Mouse (Mus musculus) intestine, embryonic 16.5 days (tissue): ENCODE data around the gene Pde7b. TPM values are rescaled to one million over a fixed set of nuclear protein-coding genes. Genes with fewer than 3 reads are reported as not detected.

ENCODE experiments used
- ATAC-seq: fragments of 200-750 bp; cut with Nextera tagmentation; 2 replicates; pipeline ENCODE4 v1.8.0; 2017; ENCODE audit warnings: moderate TSS enrichment, moderate library complexity
- H3K27ac ChIP-seq: fragments of 300-500 bp; sonication (generic); 2 replicates; pipeline ENCODE4 v1.5.1; 2014; ENCODE audit warnings: mild to moderate bottlenecking, low read length
- H3K27me3 ChIP-seq: fragments of 300-500 bp; sonication (generic); replicated peaks from 2 replicates; pipeline ENCODE4 v1.6.1; 2014; ENCODE audit warnings: low read length, control low read depth, mixed read lengths; ENCODE audit not compliant: control insufficient read depth, insufficient read depth
- H3K36me3 ChIP-seq: fragments of 300-500 bp; sonication (generic); 2 replicates; pipeline ENCODE4 v1.6.1; 2014; ENCODE audit warnings: low read length, control low read depth; ENCODE audit not compliant: control insufficient read depth, insufficient read depth
- H3K4me1 ChIP-seq: fragments of 300-500 bp; sonication (generic); 2 replicates; pipeline ENCODE4 v1.6.1; 2014; ENCODE audit warnings: low read length, control low read depth, mixed read lengths; ENCODE audit not compliant: control insufficient read depth, insufficient read depth
- H3K4me2 ChIP-seq: fragments of 300-500 bp; sonication (generic); 2 replicates; pipeline ENCODE4 v1.6.1; 2014; ENCODE audit warnings: low read depth, low read length, control low read depth
- H3K4me3 ChIP-seq: fragments of 300-500 bp; sonication (generic); 2 replicates; pipeline ENCODE4 v1.5.1; 2014; ENCODE audit warnings: mild to moderate bottlenecking, low read length
- H3K9ac ChIP-seq: fragments of 300-500 bp; sonication (generic); 2 replicates; pipeline ENCODE4 v1.6.1; 2014; ENCODE audit warnings: low read depth, low read length
- H3K9me3 ChIP-seq: fragments of 300-500 bp; sonication (generic); 2 replicates; pipeline ENCODE4 v1.6.1; 2016; ENCODE audit warnings: low read length, control low read depth; ENCODE audit not compliant: control insufficient read depth
- WGBS: fragments of 180-500 bp; shearing (Covaris S2); extraction: QIAGEN DNeasy Blood & Tissue Kit; methylation state at CpG from one replicate; pipeline ENCODE4 v1.1.7; 2014; 5-methylcytosine and 5-hydroxymethylcytosine counted together
- polyA plus RNA-seq: library from polyadenylated mRNA; unstranded; fragments of >200 nt; fragmentation: Nextera tagmentation; extraction: Ambion mirVana; gene quantifications from 2 replicates; pipeline ENCODE4 v1.2.1, GENCODE M21; 2015

The Pde7b gene
- polyA plus RNA-seq, 1 experiment from 2014 or later, result 2.0 TPM

DNA sequence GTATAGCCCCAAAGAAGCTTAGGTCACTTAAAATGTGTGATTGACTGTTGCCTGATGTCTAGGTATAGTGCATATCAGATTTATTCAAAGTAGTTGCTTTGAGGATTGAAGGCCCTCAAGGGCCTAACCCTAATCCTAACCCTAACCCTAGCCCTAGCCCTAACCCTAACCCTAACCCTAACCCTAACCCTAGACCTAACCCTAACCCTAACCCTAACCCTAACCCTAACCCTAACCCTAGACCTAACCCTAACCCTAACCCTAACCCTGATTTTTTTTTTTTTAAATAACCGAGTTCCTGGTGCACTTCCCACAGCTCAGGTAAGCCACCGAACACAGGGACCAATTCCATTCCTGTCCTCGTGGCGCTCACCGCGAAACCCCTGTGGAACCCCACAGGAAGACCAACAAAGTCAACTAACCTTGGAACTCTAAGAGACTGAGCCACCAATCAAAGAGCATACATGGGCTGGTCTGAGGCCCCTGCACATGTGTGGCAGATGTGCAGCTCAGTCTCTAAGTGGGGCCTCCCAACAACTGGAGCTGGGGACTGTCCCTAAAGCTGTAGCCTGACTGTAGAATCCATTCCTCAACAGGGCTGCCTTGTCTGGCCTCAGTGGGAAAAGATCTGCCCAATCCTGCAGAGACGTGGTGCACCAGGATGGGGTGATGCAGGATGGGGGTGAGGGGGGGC is 265.1 kb downstream of the Pde7b start:
- Histone ChIP-seq H3K27me3 (no peaks in the 10 kb centered on the region), H3K4me2 (no peak overlapping the region)

DNA sequence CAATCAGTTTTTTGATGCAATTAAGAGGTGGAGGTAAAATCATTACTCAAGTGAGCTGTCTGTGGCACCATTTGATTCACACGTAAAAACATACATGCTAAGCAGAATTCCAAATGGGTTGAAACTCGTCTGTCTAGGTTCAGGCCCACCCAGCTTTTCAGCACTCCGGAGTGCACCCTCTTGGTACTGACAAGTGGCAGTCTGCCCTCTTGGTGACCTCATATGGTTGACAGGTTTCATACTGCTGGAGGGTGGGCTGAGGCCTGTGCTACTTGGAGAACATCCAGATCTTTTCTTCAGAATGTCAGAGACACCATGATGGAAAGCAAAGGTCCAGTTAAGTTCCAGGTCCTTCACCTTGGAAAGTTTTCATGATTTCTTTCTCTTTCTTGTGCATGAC is 265.7 kb downstream of the Pde7b start:
- Histone ChIP-seq H3K27me3 (no peaks in the 10 kb centered on the region), H3K9ac (no peak overlapping the region), H3K4me2 (no peak overlapping the region), H3K4me3 (no peak overlapping the region), H3K36me3 (no peaks in the 10 kb centered on the region), H3K27ac (no peak overlapping the region), H3K9me3 (no peaks in the 10 kb centered on the region), H3K4me1 (no peaks in the 10 kb centered on the region)
- ATAC-seq, result no peak
- WGBS, result 75% methylated on average over 3 of the region's 3 CpGs

More for the DNA sequence above, 265.1 kb downstream of the Pde7b start:
- no peak overlapping the region for H3K9ac ChIP-seq
- H3K9me3 ChIP-seq, result no peaks in the 10 kb centered on the region
- 92% methylated on average over 7 of the region's 7 CpGs for WGBS
- H3K4me3 ChIP-seq, result no peak overlapping the region
- H3K36me3 ChIP-seq, result no peaks in the 10 kb centered on the region
- ATAC-seq, result no peak
- H3K27ac ChIP-seq, result no peak overlapping the region
- H3K4me1 ChIP-seq, result no peaks in the 10 kb centered on the region

DNA sequence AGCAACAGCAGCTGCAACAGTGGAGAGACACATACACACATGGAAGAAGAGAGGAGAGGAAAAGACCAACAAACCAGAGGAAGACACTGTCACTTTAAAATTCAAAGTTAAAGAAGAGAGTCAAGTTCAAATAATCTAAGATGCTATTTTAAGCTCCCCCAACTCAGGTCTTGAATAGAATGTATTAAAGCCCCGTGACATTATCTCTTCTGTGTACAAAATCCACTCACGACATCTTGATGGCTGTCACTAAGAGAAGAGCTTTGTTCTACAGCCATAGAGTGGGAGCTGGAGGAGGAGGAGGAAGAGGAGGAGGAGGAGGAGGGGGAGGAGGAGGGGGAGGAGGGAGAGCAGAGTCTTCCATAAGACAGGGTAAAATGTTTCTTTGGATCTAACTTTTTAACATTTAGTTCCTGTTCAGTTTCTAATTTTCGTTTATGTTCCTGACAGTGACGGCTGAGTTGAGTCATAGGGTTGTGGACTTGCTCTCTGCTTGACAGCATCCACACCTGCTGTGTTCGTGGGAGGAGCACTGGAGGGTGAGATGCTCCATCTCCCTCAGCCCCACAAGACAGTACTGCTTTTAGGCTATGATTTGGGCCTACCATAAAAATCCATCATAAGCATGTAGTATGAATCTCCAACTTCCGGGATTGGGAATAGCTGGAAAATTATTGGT is 270.4 kb downstream of the Pde7b start:
- Histone ChIP-seq H3K9ac (no peak overlapping the region), H3K27ac (no peak overlapping the region), H3K4me2 (no peak overlapping the region), H3K9me3 (no peaks in the 10 kb centered on the region), H3K27me3 (no peaks in the 10 kb centered on the region), H3K36me3 (no peaks in the 10 kb centered on the region), H3K4me1 (no peaks in the 10 kb centered on the region), H3K4me3 (no peak overlapping the region)
- no peak for ATAC-seq
- WGBS, result 56% methylated on average over 6 of the region's 6 CpGs

DNA sequence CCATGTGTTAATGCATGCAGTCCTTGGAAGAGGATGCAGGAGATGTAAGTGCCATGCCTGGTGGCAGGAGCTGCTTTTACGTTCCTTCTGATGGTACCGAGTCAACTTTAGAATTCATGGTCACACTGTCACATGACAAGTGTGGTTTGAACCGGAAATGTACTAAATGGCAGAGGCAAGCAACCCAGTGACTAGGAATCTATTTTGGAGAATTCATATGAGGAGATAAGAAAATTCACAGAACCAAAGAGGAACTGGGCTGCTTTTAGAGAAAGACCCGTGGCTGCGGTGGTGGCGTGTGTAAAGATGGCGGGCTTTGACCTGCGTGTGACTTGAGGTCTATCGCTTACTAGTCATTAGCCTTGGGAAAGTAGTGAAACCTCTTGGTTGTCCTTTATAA is 287.4 kb downstream of the Pde7b start:
- no peak for ATAC-seq
- H3K27me3 ChIP-seq, result no peaks in the 10 kb centered on the region
- no peaks in the 10 kb centered on the region for H3K4me1 ChIP-seq
- no peak overlapping the region for H3K9ac ChIP-seq
- no peak overlapping the region for H3K27ac ChIP-seq
- H3K4me2 ChIP-seq, result no peak overlapping the region
- no peak overlapping the region for H3K4me3 ChIP-seq
- H3K9me3 ChIP-seq, result no peaks in the 10 kb centered on the region
- 91% methylated on average over 9 of the region's 9 CpGs for WGBS
- H3K36me3 ChIP-seq, result no peaks in the 10 kb centered on the region

DNA sequence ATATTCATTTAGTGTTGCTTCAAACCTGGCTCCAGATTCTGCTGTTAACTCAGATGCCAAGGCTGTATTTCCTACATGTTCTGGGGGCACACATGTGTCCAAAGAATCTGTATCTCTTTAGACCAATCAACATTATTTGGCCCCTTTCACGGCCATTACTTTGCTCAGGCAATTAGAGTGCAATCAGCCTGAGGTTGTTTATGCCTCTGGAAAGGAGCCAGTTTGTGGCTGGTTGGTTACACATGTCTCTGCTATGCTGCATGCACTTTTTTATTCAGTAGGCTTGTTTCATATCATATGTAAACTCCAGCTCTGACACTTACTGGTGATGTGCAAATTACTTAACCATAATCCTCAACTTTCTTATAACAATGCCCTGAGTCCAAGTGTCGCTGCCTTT is 287.9 kb downstream of the Pde7b start:
- Histone ChIP-seq H3K4me3 (no peak overlapping the region), H3K9me3 (no peaks in the 10 kb centered on the region), H3K36me3 (no peaks in the 10 kb centered on the region), H3K27me3 (no peaks in the 10 kb centered on the region), H3K4me2 (no peak overlapping the region), H3K4me1 (no peaks in the 10 kb centered on the region), H3K9ac (no peak overlapping the region), H3K27ac (no peak overlapping the region)
- 55% methylated on average over 2 of the region's 2 CpGs for WGBS
- no peak for ATAC-seq

DNA sequence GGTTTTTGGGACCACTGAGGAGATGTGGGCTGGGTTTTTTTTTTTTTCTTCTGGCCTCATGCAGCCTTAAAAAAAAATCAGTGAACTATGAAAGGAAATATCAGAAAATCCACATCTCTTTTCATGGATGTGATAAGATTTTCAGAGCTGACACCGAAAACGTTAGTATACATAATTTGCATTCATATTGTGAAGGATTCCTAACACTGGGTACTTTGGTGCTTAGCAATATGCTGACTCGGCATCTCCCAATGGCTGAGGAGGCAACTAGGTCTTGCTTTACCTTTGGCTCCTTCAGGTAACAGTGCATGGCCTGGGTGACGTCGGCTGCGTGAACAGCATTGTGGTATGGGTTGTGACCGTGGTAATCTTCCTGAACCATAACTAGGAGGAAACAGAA is 289.0 kb downstream of the Pde7b start:
- Histone ChIP-seq H3K36me3 (no peaks in the 10 kb centered on the region), H3K9ac (no peak overlapping the region), H3K4me1 (no peaks in the 10 kb centered on the region), H3K27ac (no peak overlapping the region), H3K4me2 (no peak overlapping the region), H3K4me3 (no peak overlapping the region), H3K9me3 (no peaks in the 10 kb centered on the region), H3K27me3 (no peaks in the 10 kb centered on the region)
- WGBS, result 93% methylated on average over 7 of the region's 7 CpGs
- no peak for ATAC-seq

DNA sequence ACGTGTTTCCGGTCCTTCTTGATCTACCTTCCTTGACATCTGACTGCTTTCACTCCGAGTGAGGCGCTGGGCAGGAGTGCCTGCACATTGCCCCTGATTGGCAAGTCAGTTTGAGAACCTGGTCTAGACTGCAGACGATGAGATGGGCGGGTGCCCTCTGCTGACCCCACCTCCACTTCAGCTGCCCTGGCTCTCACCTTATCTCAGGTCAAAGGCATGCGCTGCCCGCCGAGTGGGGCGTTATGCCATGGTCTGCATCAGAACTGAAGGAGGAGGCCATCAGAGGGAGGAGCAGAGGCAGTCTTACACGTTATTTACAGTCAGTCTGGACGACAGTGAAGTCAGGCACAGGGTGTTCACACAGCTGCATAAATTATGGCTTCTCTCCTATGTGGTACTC is 293.5 kb downstream of the Pde7b start:
- Histone ChIP-seq H3K9ac (no peak overlapping the region), H3K36me3 (no peaks in the 10 kb centered on the region), H3K4me1 (no peaks in the 10 kb centered on the region), H3K27ac (no peak overlapping the region), H3K27me3 (no peaks in the 10 kb centered on the region), H3K4me2 (no peak overlapping the region), H3K9me3 (no peaks in the 10 kb centered on the region), H3K4me3 (no peak overlapping the region)
- 59% methylated on average over 12 of the region's 12 CpGs for WGBS
- no peak for ATAC-seq

DNA sequence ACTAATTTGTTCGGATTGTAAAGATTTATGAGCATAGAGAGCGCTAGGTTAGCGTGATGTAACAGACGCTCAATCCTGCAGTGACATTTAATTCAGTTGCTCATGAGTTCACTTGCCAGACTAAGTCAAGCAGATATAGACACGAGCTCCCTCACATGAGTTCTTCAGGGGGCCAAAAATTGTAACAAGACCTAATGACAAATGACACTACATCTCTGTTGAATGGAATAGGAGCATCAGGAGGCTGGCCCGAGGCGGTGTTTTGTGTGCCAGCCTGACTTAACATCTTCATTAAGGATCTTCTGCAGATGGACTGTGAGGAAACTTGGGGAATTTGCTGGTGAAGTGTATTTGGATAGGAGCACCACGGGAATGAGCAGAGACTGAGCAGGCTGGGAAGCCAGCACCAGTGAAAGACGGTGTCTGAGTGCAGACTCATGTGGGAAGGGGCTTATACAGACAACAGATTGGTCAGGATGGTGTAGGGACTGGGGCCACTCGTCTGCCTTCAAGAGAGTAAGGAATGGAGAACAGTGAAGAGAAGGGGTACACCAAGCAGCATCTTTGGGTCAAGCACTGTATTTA is 303.5 kb downstream of the Pde7b start:
- 76% methylated on average over 10 of the region's 10 CpGs for WGBS
- no peak overlapping the region for H3K4me3 ChIP-seq
- no peak overlapping the region for H3K27ac ChIP-seq
- H3K4me2 ChIP-seq, result no peak overlapping the region
- H3K27me3 ChIP-seq, result no peaks in the 10 kb centered on the region
- no peaks in the 10 kb centered on the region for H3K36me3 ChIP-seq
- no peaks in the 10 kb centered on the region for H3K9me3 ChIP-seq
- no peaks in the 10 kb centered on the region for H3K4me1 ChIP-seq
- no peak for ATAC-seq
- no peak overlapping the region for H3K9ac ChIP-seq

DNA sequence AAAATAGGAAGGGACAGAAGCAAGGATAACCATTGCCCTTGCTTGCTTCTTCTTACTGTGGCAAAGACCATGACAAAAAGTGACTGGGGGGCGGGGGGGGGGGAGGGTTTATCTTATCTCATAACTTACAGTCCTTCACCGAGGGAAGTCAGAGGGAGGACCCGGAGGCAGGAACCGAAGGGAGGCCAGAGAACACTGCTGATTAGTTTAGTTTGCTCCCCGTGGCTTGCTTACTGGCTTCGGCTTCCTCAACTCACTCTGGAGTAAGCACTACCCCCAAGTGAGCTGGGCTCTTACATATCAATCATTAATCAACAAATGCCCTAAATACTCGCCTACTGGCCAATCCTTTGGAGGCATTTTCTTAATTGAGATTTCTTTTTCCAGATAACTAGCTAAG is 304.6 kb downstream of the Pde7b start:
- no peak overlapping the region for H3K4me2 ChIP-seq
- no peaks in the 10 kb centered on the region for H3K4me1 ChIP-seq
- 66% methylated on average over 7 of the region's 7 CpGs for WGBS
- H3K9ac ChIP-seq, result no peak overlapping the region
- no peaks in the 10 kb centered on the region for H3K27me3 ChIP-seq
- H3K27ac ChIP-seq, result no peak overlapping the region
- no peak overlapping the region for H3K4me3 ChIP-seq
- H3K36me3 ChIP-seq, result no peaks in the 10 kb centered on the region
- no peaks in the 10 kb centered on the region for H3K9me3 ChIP-seq
- no peak for ATAC-seq
